Mouse (Mus musculus): ENCODE results near the gene Mgst2. TPM values are rescaled to one million over a fixed set of nuclear protein-coding genes. Genes with fewer than 3 reads are reported as not detected.
A peak's percentile ranks its signal among the peaks of the same experiment; 100 is the strongest.

Gene Mgst2
- polyA plus RNA-seq (2017; shearing (Covaris generic)): 100 to 1,000 TPM in 1 of 3 experiments, 10 to 100 TPM in 2; 13.4 to 184 (median 82.2) TPM

DNA sequence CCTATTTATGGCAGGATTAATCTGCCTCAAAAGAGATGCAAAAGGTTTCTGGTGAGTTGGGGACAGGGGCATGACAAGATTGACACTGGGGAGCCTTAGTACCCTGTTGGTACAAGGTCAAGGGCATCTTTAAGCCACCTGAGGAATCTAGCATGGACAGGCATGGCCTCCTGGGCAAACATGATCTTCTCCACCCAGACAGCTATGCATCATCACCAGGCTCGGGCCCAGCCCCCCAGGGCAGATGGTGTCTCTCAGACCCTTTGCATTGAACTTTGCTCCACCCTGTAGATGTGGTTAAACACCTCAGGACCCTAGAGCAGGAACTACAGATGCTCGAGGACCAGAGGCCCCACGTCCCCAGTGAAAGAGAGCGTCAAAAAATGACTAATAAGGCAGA is at the start of gene Mgst2:
Gene Mgst2 (plus strand): TSS at position 301 of the 400 bp plus-strand sequence.
- ATAC-seq: no peak

DNA sequence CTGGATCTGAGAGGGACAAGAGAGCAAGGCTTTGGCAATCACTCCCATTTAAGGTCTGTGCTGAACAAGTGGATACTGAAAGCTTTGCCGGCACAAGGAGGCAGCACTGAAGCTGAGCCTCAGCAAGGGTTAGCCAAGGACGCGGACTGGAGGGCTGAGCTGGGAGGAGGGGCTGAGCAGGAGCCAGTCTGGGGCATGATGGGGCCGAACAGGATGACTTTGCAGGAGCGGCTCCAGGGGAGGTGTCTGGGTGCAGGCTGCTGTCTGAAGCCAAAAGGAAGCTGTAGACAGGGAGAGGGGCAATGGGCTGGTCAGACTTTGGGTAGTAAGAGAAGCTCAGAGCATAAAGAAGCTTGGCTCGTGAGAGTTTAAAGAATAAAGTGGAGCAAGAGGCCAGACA is 48.2 kb upstream of the Mgst2 start:
- no peak for ATAC-seq

DNA sequence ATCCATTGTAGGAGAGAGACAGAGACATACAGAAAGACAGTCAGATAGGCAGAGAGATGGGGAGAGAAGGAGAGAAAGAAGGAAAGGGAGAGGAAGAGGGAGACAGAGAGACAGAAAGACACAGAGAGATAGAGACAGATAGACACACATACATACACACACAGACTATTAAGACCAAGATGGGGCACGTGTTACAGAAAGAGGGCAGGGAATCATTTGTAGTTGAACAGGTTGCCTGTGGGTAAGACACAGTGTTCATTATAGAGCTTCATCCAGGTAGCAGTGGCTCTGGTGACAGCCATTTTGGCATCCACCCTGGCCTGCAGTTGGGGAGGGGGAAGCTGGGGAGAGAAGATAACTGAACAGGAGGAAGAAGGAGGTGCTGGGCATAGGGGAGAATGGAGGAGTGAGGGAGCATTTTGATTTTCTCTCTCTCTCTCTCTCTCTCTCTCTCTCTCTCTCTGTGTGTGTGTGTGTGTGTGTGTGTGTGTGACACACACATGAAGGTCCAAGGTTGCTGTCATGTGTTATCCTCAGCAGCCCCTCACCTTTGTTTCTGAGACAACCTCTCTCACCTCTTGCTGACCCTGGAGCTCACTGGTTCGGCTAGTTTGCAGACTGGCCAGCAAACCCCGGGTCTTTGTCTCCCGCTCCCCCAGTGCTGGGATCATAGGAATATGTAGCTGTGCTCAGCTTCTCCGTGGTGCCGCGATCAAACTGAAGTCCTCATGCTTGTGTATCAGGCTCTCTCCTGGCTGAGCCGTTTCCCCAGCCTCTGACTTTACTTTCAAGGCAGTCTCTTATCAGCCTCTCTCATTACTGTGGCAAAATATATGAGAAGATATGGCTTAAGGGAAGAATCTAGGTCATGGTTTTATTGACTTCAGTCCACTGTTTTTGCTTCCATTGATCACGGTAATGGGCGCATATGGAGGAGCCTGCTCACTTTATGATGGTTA is 47.5 kb upstream of the Mgst2 start:
- no peak for ATAC-seq

DNA sequence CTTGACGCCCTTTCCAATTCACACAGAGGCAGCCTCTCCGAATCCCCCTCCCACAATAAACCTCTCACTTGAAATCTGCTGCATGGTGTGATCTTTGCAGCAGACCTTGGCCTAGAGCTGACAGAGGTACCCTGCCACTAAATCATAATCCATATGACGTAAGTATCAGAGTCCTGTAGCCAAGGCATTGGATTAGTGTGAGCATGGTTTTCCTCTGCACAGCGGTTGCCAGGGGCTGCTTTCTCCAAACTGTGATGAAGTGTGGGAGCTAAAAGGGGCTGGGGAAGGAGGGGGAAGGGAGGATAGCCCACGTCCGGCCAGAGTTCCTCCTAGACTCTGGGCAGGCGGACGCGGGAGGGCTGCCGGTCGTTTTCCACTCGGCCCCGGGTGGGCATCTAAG is 45.9 kb upstream of the Mgst2 start:
- ATAC-seq: no peak

DNA sequence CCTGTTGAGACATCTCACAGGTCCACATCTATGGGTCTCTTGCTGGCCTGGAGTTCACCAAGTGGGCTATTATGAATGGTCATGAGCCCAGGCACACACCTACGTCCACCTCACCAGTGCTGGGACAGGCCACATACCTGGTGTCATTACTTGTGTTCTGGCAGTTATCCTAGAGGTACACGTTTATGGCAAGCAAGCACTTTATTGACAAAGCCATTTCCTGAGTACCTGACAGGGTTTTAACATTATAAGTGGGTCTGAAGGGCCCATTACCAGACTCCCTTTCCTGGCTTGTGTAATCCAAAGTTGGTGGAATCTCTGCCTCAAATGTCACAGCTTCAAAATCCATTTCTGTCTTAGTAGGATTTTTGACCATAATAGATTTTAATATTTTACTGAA is 36.2 kb upstream of the Mgst2 start:
- no peak for ATAC-seq

DNA sequence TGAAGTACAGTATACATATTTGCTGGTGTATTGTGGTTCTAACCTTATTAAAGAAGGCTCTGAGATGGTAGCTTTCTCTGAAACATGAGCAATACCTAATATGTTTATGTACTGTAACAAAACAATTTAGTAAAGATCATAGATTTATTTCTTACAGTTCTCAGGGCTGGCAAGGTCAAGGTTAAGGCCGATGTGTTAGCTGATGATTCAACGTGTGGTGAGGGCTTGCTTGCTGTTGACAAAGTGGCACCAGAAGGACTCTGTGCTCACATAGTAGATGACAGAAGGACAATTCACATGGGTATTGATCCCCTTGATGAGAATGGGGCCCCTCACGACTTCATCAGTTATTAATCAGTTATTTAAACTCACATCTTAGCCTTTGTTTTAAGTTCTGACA is 32.4 kb upstream of the Mgst2 start:
- ATAC-seq: no peak

DNA sequence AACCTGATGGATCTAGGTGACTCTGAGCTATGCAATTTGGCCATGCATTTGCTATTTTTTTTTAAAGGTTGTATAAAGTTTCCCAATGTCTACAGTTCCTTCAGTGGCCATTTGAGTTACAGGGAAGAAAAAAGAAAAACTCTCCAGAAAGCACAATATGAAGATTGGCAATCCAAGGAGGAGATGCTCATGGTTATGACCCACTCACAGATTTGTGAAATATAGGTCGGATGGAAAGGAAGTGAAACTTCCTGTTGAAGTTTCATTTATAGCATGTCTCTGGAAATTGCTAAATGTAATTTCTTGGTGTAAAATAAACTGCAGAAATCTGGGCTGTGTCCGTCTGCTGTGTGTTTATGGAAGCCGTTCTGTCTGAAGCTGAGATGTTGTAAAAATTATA is 31.2 kb upstream of the Mgst2 start:
- ATAC-seq: no peak

DNA sequence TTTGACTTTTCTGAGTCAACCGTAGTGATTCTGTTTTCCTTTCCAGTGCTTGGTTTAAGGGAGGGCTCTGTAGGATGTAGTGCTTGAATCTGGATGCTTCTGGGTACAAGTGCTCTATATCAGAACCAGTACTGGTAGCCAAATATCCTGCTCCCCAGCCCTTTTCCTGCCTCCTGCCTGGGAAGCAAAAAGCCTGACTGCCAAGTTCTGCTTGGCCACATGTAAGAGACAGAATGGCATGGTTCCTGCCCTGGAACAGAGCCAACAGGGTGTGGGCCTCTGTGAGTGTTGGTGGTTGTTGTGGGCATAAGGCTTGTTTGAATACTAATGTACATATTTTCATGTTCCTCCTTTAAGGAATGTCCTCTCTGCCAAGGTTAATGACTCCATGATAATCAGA is 29.4 kb upstream of the Mgst2 start:
- no peak for ATAC-seq

DNA sequence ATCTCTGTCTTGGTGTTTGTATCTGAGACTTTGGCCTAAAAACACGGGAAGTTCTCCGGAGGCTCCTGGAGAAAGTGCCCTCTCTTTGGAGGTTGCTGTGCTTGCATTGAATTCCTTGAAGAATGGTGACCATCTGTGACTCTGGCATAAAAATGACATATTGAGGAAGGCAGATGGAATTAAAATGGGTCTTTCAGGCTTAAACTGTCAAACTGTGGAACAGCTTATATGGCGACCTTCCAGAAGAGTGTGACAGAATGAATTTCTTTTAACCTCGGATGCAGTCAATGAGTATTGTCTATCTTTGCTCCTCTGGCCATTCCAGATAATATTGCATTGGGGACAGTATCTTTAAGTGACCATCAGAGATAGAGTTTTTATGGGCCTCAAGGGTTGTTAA is 28.2 kb upstream of the Mgst2 start:
- no peak for ATAC-seq

DNA sequence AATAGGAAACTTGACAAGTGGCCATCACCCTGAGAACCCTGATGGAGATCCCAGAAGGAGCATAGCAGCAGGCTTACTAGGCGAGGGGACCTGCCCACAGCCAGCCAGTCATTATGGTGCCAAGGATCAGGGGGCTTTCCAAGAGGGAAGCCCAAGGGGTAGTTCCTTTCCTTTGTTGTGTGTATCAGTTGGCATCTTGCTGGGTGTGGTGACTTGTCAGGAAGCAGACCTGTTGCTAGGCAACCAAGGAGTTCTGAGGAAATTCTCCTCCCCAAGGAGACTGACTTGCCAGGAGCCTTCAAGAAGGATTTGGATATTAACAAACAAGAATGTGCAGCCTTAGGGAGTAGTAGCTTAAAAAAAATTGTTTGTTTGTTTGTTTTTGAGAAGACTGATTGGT is 25.7 kb upstream of the Mgst2 start:
- no peak for ATAC-seq

DNA sequence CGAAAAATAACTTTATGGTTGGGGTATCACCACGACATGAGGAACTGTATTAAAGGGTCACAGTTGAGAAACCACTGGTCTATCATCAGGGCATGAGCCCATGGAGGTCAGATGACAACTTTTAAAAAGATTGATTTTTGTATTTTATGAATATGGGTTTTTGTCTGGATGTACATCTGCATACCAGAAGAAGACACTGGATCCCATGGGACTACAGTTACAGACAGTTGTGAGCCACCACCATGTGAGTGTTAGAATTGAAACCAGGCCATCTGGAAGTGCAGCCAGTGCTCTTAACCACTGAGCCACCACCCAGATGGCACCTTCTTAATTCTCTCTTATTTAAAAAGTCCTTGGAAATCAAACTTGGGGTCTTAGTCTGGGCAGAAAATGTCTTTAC is 24.2 kb upstream of the Mgst2 start:
- no peak for ATAC-seq

DNA sequence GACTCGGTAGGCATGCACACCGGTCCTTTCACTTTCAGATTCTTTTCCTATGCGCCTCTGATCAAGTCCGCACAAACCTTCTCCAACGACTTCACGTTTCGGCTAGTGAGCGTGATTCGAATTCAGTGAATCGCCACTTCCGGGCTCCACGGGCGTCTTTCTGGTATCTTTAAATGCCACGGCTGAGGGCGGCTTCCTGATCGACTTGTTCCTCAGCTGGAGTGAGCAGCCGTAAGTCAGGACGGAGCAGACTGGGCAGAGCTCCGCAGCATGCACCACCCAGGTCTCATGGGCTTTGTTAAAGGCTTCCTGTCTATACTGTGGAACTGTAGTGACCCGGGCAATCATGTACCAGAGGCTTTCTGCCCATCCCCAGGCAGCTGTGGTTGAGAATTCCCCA is 23.5 kb upstream of the Mgst2 start:
- peak; percentile 79 for ATAC-seq

DNA sequence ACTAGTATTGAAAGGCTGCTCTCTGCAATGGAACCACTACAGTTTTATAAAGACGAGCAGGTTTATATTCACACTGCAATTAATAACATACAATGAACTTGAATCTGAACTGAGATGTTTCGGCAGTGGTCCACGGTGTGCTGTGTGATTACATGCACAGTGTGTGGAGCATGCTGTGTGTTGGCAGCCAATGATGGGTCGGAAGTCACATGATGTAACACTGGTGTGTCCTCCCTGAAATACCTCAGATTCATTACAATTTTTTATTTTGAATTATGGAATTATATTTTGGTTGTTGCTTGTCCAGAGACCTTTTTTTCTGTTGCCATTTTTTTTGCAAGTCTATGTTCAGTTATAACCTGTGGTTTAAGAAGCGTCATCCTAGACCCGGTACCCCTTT is 22.8 kb upstream of the Mgst2 start:
- peak; percentile 25 for ATAC-seq

DNA sequence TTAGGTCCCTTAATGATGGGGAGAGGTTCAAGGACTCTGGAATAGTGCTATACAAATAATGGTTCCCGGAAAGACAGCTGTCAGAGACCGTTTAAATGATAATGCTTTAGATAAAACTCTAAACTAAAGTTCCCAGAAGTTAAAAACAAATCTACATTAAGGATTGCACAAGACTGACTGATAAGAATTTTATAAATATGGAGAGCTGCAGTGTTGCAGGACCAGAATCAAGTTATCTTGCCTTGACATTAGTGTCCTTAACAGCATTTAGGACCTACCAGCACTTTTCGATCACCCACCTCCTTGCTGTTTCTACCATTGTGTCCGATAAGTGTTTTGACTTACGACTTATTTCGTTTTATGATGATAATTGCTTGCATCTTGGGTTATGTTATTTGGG is 21.9 kb upstream of the Mgst2 start:
- no peak for ATAC-seq

DNA sequence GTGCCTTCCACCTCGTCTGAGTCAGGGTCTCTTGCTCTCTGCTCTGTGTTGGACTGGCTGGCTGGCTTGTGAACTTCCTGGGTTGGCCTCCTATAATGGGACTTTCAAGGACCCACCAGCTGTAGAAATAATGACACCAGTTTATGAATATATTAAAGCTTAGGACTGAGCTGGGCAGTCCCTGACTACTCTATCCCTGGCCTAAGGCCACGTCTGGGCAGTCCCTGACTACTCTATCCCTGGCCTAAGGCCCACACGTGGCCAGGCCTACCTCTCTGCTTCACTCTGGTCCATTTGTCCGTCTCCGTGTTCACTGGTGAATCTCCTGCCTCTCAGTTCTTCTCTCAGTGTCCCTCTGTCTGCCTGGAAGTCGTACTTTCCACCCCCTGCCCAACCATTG is 14.7 kb upstream of the Mgst2 start:
- no peak for ATAC-seq

DNA sequence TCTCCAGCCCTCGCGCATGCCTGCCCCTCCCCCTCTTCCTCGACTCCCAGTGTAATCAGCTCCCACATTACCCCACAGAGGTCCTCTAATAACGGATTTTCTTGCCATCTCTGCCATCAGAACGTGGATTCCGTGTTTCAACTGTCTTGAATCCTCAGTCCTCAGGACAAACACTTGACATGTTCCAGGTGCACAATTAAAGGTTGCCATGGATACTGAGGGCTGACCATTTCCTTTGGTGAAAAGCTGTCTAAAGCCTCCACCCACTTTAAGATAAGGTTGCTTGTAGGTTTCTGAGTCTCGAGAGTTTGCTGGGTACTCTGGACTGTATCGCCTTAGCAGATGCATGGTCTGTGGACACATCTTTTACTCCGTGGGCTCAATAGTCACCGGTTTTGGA is 13.9 kb upstream of the Mgst2 start:
- ATAC-seq: no peak

DNA sequence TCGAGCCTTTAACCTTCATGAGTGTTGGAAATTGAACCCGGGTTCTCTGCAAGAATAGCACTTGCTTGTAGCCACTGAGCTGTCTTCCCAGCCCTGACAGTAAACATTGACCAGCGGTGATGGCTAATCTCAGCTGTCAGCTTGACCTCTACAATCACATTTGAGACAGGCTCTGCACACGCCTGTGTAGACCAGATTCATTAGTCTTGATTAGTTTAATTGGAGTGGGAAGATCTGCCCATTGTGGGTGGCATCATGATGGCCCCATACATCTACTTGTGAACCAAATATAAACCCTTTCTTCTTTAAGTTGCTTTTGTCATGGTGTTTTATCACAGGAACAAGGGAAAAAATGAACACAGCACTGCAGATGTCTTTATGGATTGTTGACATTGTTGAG is 12.8 kb upstream of the Mgst2 start:
- ATAC-seq: no peak

DNA sequence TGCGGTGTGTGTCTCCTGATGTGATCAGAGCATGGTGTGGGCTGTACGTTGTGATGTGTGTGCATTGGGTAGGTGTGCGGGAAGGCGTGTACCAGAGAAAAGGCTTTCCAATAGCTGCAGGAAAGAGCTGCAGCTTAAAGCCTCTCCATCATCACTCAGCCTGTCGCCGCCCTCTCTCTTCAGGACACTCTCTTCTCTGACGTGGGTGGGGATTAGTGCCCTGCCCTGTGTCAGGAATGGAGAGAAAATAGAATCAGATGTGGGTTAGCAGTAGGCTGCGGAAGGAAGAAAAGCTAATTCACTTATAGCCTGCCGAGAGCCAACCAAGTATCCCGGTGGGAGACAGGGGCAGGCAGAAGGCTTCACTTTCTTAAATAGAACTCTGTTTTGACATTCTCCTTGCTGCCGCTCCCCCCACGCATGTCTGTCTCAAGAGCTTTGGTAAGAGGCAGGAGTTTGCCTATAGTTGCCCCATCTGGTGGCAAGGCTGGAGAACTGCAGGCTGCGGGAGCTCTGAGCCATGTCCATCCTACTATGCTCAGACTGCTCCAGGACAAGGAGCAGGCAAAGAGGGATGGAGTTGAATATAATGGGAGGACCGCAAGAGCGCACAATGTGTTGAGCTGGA is 12.0 kb upstream of the Mgst2 start:
- peak; percentile 66 for ATAC-seq

DNA sequence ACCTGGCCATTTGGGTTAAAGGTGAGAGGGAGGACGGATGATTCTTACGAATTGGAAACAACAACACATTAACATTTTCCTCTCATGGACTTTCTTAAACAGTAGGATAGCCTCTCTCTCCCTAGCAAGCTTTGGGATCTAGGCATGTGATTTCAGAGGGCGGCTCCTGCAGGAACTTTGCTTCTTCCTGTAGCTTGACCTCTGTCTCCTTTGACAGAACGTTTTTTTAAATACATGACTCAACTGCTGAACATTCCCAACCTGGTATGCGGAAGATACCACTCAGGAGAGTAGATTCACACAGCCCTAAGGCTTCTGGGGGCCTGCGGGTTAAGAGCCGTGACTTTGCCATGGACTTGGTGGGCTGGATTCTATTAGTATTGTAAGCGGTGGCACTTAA is 10.7 kb upstream of the Mgst2 start:
- ATAC-seq: no peak

DNA sequence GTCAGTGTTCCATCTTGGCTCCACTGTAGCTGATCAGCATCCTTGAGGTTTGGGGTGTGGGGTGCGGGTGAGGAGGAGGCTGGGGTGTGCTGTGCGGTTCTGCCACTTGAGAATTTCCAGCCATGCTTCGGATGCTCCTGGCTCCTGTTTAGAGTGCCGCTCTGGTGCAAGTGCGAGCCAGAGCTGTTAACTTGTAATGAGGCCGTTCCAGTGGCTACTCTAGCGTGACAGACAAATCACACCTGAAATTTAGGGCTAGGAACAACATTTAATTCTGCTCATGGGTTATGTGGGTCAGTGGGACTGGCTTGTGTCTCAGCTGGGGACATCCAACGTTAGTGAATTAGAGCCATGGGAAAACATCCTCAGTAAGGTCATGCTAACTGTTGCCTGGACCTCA is 10.2 kb upstream of the Mgst2 start:
- ATAC-seq: no peak

DNA sequence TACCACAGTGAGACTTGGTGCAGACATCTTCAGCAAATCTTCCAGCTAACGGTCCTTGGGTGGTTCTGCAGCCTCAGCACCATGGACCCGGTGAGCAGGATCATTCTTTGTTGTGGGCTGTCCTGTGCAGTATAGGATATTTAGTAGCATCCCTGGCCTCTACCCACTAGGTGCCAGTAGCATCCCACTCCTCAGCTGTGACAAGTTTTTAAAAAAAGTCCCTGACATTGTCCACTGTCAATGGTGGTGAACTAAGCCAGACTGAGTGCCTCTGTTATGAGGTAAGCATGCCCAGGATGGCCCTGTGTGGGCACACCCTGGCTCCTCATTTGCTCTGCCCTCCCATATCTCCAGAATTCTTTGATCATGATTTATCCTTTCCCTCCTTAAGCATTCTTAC is 9.0 kb upstream of the Mgst2 start:
- no peak for ATAC-seq

DNA sequence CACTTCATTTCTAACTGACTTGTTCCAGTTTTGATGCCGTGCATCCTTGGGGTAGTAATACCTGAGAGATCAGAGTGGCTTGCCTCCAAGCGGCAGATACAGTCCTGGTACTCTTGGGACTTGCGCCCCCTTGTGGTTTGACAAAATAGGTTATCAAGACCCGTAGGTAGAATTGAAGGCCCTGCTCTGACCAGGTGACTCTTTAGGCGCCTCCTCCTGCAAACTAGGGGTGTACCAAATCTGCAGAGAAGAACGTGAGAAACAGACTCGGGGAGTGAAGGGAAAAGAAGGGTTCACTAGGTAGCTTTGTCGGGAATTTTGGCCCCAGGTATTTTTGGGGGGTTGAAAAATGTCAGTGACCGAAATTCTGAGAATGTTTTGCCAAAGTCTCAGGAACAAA is 7.9 kb upstream of the Mgst2 start:
- peak; percentile 72 for ATAC-seq

DNA sequence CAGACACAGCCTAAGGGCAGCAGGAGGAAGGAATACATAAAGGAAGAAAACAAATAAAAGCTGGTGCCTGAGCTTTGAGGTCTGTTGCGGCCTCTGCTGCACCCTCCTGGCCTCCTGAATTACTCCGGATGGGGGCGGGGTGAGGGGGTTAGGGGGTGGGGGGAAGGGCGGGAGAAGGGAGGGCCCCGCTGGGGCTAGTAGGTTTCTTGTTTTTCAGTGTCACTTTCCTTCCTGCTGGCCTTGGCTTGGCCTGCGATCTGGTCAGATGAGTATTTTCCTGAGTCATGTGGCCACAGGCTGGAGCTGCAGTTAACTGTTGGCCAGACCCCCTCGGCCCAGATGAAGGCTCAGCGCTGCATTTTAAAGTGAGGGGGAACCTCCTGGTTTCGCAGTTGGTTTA is 7.5 kb upstream of the Mgst2 start:
- ATAC-seq: peak; percentile 32

All from inflammation-experienced regulatory T-cells, adult 6 months (primary cell).